25 mouse cellular contexts compared by ENCODE assay signal in genomic region chr10:73878055-73878728, GRCm38 (mm10).
DNase-seq lines count a peak whose midpoint lies in the region; ATAC-seq and TF ChIP-seq lines count a peak whose summit lies in the region.
"Had no signal": no experiment of that assay in that cellular context is flagged by ENCODE, and none has a peak within 500 bp of the region (broad histone marks: within the 10 kb centered on the region; RNA-seq: fewer than 3 reads in every experiment).

No protein-coding gene starts in this region.

- DNase-seq in hindbrain, postnatal 0 days (ENCODE audit: low spot score), result no peak
- DNase-seq in midbrain, embryonic 14.5 days, result peak; percentile 29
- DNase-seq in hindbrain, embryonic 14.5 days (ENCODE audit: low spot score), result no peak
- no peak for DNase-seq in Muller cell, postnatal 12 days (ENCODE audit: inconsistent ontology term)
- DNase-seq: adrenal gland, adult 2 months; adrenal gland, postnatal 36 days; B cell, adult 2 months; cerebellum, postnatal 25 days; gastrocnemius, adult 2 months; heart, postnatal 14 days; kidney, adult 8-10 months; kidney, postnatal 36 days; right cerebral cortex, postnatal 14 days had no signal

- H3K27me3 ChIP-seq in hindbrain, embryonic 12.5 days, result no peaks in the 10 kb centered on the region
- no peaks in the 10 kb centered on the region for H3K27me3 ChIP-seq in hindbrain, postnatal 0 days (ENCODE audit: insufficient read depth, low read length)
- H3K27me3 ChIP-seq in midbrain, embryonic 14.5 days (ENCODE audit: control insufficient read depth, insufficient read depth, low read length), result no peaks in the 10 kb centered on the region
- no peaks in the 10 kb centered on the region for H3K27me3 ChIP-seq in midbrain, embryonic 13.5 days
- no peaks in the 10 kb centered on the region for H3K27me3 ChIP-seq in hindbrain, embryonic 14.5 days (ENCODE audit: control insufficient read depth, insufficient read depth, low read length)
- H3K27me3 ChIP-seq: embryonic facial prominence, embryonic 15.5 days; forebrain, embryonic 15.5 days; hindbrain, embryonic 15.5 days; intestine, embryonic 15.5 days; limb, embryonic 13.5 days; lung, embryonic 15.5 days; stomach, embryonic 15.5 days had no signal

- H3K4me2 ChIP-seq in hindbrain, embryonic 12.5 days (replicated peaks), result no peak overlapping the region
- no peak overlapping the region for H3K4me2 ChIP-seq in hindbrain, postnatal 0 days (ENCODE audit: low read depth, low read length)
- no peak overlapping the region for H3K4me2 ChIP-seq in midbrain, embryonic 14.5 days (ENCODE audit: low read length)
- H3K4me2 ChIP-seq in midbrain, embryonic 13.5 days (replicated peaks), result no peak overlapping the region
- no peak overlapping the region for H3K4me2 ChIP-seq in hindbrain, embryonic 14.5 days (replicated peaks)
- H3K4me2 ChIP-seq: embryonic facial prominence, embryonic 15.5 days; forebrain, embryonic 15.5 days; hindbrain, embryonic 15.5 days; intestine, embryonic 15.5 days; limb, embryonic 13.5 days; liver, embryonic 11.5 days; lung, embryonic 15.5 days; stomach, embryonic 15.5 days had no signal

- no peak for TF ChIP-seq CTCF in hindbrain, postnatal 0 days (IDR thresholded peaks at IDR 0.05; ENCODE audit: low read depth)

- no peaks in the 10 kb centered on the region for H3K9me3 ChIP-seq in hindbrain, embryonic 12.5 days (replicated peaks)
- no peaks in the 10 kb centered on the region for H3K9me3 ChIP-seq in hindbrain, postnatal 0 days (ENCODE audit: low read length)
- H3K9me3 ChIP-seq in midbrain, embryonic 14.5 days (ENCODE audit: control insufficient read depth, low read length), result no peaks in the 10 kb centered on the region
- no peaks in the 10 kb centered on the region for H3K9me3 ChIP-seq in midbrain, embryonic 13.5 days
- no peaks in the 10 kb centered on the region for H3K9me3 ChIP-seq in hindbrain, embryonic 14.5 days (ENCODE audit: control insufficient read depth, low read length)
- H3K9me3 ChIP-seq: embryonic facial prominence, embryonic 10.5 days; embryonic facial prominence, embryonic 15.5 days; forebrain, embryonic 15.5 days; hindbrain, embryonic 15.5 days; intestine, embryonic 15.5 days; limb, embryonic 13.5 days; lung, embryonic 15.5 days; stomach, embryonic 15.5 days had no signal

- peak; percentile 60 for ATAC-seq in hindbrain, embryonic 12.5 days (ENCODE audit: low FRiP score)
- no peak for ATAC-seq in hindbrain, postnatal 0 days
- no peak for ATAC-seq in midbrain, embryonic 14.5 days (ENCODE audit: low FRiP score, low TSS enrichment)
- ATAC-seq in midbrain, embryonic 13.5 days, result no peak
- peak; percentile 27; the same call in 1 of the 2 replicates for ATAC-seq in hindbrain, embryonic 14.5 days (ENCODE audit: low FRiP score)
- ATAC-seq: activated CD4-positive, CD25-positive, alpha-beta regulatory T cell, adult 4 months; forebrain, embryonic 15.5 days; intestine, embryonic 15.5 days had no signal

- 70% methylated on average over 5 of the region's 5 CpGs for WGBS in hindbrain, embryonic 12.5 days
- WGBS in hindbrain, postnatal 0 days, result 60% methylated on average over 5 of the region's 5 CpGs
- WGBS in midbrain, embryonic 14.5 days, result 70% methylated on average over 5 of the region's 5 CpGs
- WGBS in midbrain, embryonic 13.5 days, result 74% methylated on average over 5 of the region's 5 CpGs
- 60% methylated on average over 5 of the region's 5 CpGs for WGBS in hindbrain, embryonic 14.5 days

- H3K4me1 ChIP-seq in hindbrain, embryonic 12.5 days, result no peaks in the 10 kb centered on the region
- H3K4me1 ChIP-seq in hindbrain, postnatal 0 days (ENCODE audit: insufficient read depth, low read length), result no peaks in the 10 kb centered on the region
- no peaks in the 10 kb centered on the region for H3K4me1 ChIP-seq in midbrain, embryonic 14.5 days (ENCODE audit: control insufficient read depth, insufficient read depth, low read length)
- H3K4me1 ChIP-seq in midbrain, embryonic 13.5 days (replicated peaks), result no peaks in the 10 kb centered on the region
- no peaks in the 10 kb centered on the region for H3K4me1 ChIP-seq in hindbrain, embryonic 14.5 days (replicated peaks; ENCODE audit: control insufficient read depth, insufficient read depth, low read length)
- H3K4me1 ChIP-seq: embryonic facial prominence, embryonic 10.5 days; embryonic facial prominence, embryonic 15.5 days; hindbrain, embryonic 15.5 days; intestine, embryonic 15.5 days; limb, embryonic 13.5 days; lung, embryonic 15.5 days; stomach, embryonic 15.5 days had no signal

- H3K27ac ChIP-seq in hindbrain, embryonic 12.5 days, result no peak overlapping the region
- H3K27ac ChIP-seq in hindbrain, postnatal 0 days, result no peak overlapping the region
- no peak overlapping the region for H3K27ac ChIP-seq in midbrain, embryonic 14.5 days (replicated peaks; ENCODE audit: low read depth, low read length)
- no peak overlapping the region for H3K27ac ChIP-seq in midbrain, embryonic 13.5 days
- H3K27ac ChIP-seq in hindbrain, embryonic 14.5 days, result no peak overlapping the region
- H3K27ac ChIP-seq: embryonic facial prominence, embryonic 10.5 days; embryonic facial prominence, embryonic 15.5 days; forebrain, embryonic 15.5 days; gastrocnemius, adult 2 months; hindbrain, embryonic 15.5 days; intestine, embryonic 15.5 days; limb, embryonic 13.5 days; lung, embryonic 15.5 days; stomach, embryonic 15.5 days had no signal

- H3K9ac ChIP-seq in hindbrain, embryonic 12.5 days, result no peak overlapping the region
- no peak overlapping the region for H3K9ac ChIP-seq in hindbrain, postnatal 0 days (replicated peaks; ENCODE audit: low read length)
- no peak overlapping the region for H3K9ac ChIP-seq in midbrain, embryonic 14.5 days (replicated peaks; ENCODE audit: low read length)
- H3K9ac ChIP-seq in midbrain, embryonic 13.5 days (replicated peaks), result no peak overlapping the region
- no peak overlapping the region for H3K9ac ChIP-seq in hindbrain, embryonic 14.5 days
- H3K9ac ChIP-seq: embryonic facial prominence, embryonic 15.5 days; forebrain, embryonic 15.5 days; hindbrain, embryonic 15.5 days; intestine, embryonic 15.5 days; limb, embryonic 13.5 days; lung, embryonic 15.5 days; stomach, embryonic 15.5 days had no signal

- H3K4me3 ChIP-seq in hindbrain, embryonic 12.5 days, result no peak overlapping the region
- H3K4me3 ChIP-seq in hindbrain, postnatal 0 days (ENCODE audit: low read length), result no peak overlapping the region
- no peak overlapping the region for H3K4me3 ChIP-seq in midbrain, embryonic 14.5 days (replicated peaks; ENCODE audit: low read depth, low read length)
- H3K4me3 ChIP-seq in midbrain, embryonic 13.5 days (replicated peaks), result no peak overlapping the region
- H3K4me3 ChIP-seq in hindbrain, embryonic 14.5 days (replicated peaks; ENCODE audit: low read length), result no peak overlapping the region
- H3K4me3 ChIP-seq: embryonic facial prominence, embryonic 10.5 days; embryonic facial prominence, embryonic 15.5 days; forebrain, embryonic 15.5 days; gastrocnemius, adult 2 months; hindbrain, embryonic 15.5 days; intestine, embryonic 15.5 days; limb, embryonic 13.5 days; lung, embryonic 15.5 days; stomach, embryonic 15.5 days had no signal

- no peaks in the 10 kb centered on the region for H3K36me3 ChIP-seq in hindbrain, embryonic 12.5 days
- no peaks in the 10 kb centered on the region for H3K36me3 ChIP-seq in hindbrain, postnatal 0 days (ENCODE audit: insufficient read depth, low read length)
- H3K36me3 ChIP-seq in midbrain, embryonic 14.5 days (ENCODE audit: control insufficient read depth, insufficient read depth, low read length), result no peaks in the 10 kb centered on the region
- H3K36me3 ChIP-seq in midbrain, embryonic 13.5 days, result no peaks in the 10 kb centered on the region
- H3K36me3 ChIP-seq in hindbrain, embryonic 14.5 days (replicated peaks; ENCODE audit: control insufficient read depth, insufficient read depth), result no peaks in the 10 kb centered on the region
- H3K36me3 ChIP-seq: embryonic facial prominence, embryonic 10.5 days; embryonic facial prominence, embryonic 15.5 days; forebrain, embryonic 15.5 days; hindbrain, embryonic 15.5 days; intestine, embryonic 15.5 days; limb, embryonic 13.5 days; lung, embryonic 15.5 days; stomach, embryonic 15.5 days had no signal

Comparison
In these comparisons a context has a peak if more than half of its experiments do, and no peak if none do; other contexts are left out.
1. ATAC-seq: peak in hindbrain, embryonic 12.5 days (single experiment) and hindbrain, embryonic 14.5 days (single experiment); none in hindbrain, postnatal 0 days (single experiment), midbrain, embryonic 14.5 days (single experiment) and midbrain, embryonic 13.5 days (single experiment).